18 mouse cellular contexts compared by ENCODE assay signal in the genomic region with DNA sequence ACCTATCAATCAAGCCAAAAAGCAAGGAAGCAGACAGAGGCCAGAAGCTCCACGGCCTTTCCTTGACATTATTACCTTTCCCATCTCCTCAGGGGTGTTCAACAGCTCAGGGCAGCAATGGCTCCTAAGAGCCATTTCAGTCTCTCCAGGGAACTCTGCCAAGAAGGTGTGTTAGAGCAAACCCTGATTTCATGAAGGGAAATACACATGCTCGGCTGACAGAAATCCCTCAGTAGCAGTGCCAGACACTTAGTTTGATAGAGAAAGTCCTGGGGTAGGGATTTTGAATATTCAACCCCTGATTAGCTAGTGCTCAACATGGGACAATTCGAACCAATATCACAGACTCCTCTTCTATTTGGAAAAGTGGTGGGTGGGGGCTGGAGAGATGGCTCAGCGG. TPM values are rescaled to one million over a fixed set of nuclear protein-coding genes. Genes with fewer than 3 reads are reported as not detected.
DNase-seq lines count a peak whose midpoint lies in the region; ATAC-seq and TF ChIP-seq lines count a peak whose summit lies in the region.
"Had no signal": no experiment of that assay in that cellular context is flagged by ENCODE, and none has a peak within 500 bp of the region (broad histone marks: within the 10 kb centered on the region; RNA-seq: fewer than 3 reads in every experiment).

No protein-coding gene starts in this region.

- 0 out of 2 replicates have a peak overlapping the region, but pooled peaks have one; percentile 4 for H3K27ac ChIP-seq in heart, embryonic 15.5 days
- H3K27ac ChIP-seq in limb, embryonic 14.5 days (replicated peaks; ENCODE audit: low read depth, low read length) = 0 out of 2 replicates have a peak overlapping the region, but pooled peaks have one; percentile 16
- H3K27ac ChIP-seq in limb, embryonic 10.5 days = no peak overlapping the region
- H3K27ac ChIP-seq in midbrain, embryonic 15.5 days = 0 out of 2 replicates have a peak overlapping the region, but pooled peaks have one; percentile 16
- no peak overlapping the region for H3K27ac ChIP-seq in midbrain, embryonic 16.5 days (ENCODE audit: low read length)
- H3K27ac ChIP-seq in stomach, postnatal 0 days (replicated peaks) = 0 out of 2 replicates have a peak overlapping the region, but pooled peaks have one; percentile 30
- H3K27ac ChIP-seq: embryonic facial prominence, embryonic 10.5 days; forebrain, embryonic 12.5 days; heart, adult 2 months; hindbrain, embryonic 12.5 days; kidney, postnatal 0 days; limb, embryonic 12.5 days had no signal

- TF ChIP-seq POLR2A in limb, embryonic 14.5 days (IDR thresholded peaks at IDR 0.05; ENCODE audit: borderline replicate concordance, extremely low read depth, insufficient read depth, insufficient read length) = no peak

- no peak for TF ChIP-seq EP300 in stomach, postnatal 0 days (optimal IDR thresholded peaks at IDR 0.05)

- no peaks in the 10 kb centered on the region for H3K27me3 ChIP-seq in heart, embryonic 15.5 days
- H3K27me3 ChIP-seq in limb, embryonic 14.5 days (ENCODE audit: control insufficient read depth, insufficient read depth, low read length) = no peaks in the 10 kb centered on the region
- H3K27me3 ChIP-seq in limb, embryonic 10.5 days (ENCODE audit: low read depth, poor library complexity, severe bottlenecking) = no peaks in the 10 kb centered on the region
- H3K27me3 ChIP-seq in midbrain, embryonic 15.5 days (replicated peaks) = no peaks in the 10 kb centered on the region
- no peaks in the 10 kb centered on the region for H3K27me3 ChIP-seq in midbrain, embryonic 16.5 days (ENCODE audit: control insufficient read depth, insufficient read depth, low read depth, low read length)
- no peaks in the 10 kb centered on the region for H3K27me3 ChIP-seq in stomach, postnatal 0 days (ENCODE audit: control insufficient read depth, insufficient read depth, low read length)
- H3K27me3 ChIP-seq: forebrain, embryonic 12.5 days; hindbrain, embryonic 12.5 days; limb, embryonic 12.5 days had no signal

- intact Hi-C loops in heart, postnatal 10 days (cut with DNase I) = no loop called here

- peaks cover 80% of the 10 kb centered on the region for H3K4me1 ChIP-seq in heart, embryonic 15.5 days (replicated peaks)
- H3K4me1 ChIP-seq in limb, embryonic 14.5 days (ENCODE audit: control insufficient read depth, insufficient read depth, low read length) = peaks cover 5% of the 10 kb centered on the region; the same call in 1 of the 2 replicates
- H3K4me1 ChIP-seq in limb, embryonic 10.5 days = peaks cover 64% of the 10 kb centered on the region
- peaks cover 65% of the 10 kb centered on the region for H3K4me1 ChIP-seq in midbrain, embryonic 15.5 days
- H3K4me1 ChIP-seq in midbrain, embryonic 16.5 days (ENCODE audit: control insufficient read depth, insufficient read depth, low read length) = peaks cover 41% of the 10 kb centered on the region
- H3K4me1 ChIP-seq in stomach, postnatal 0 days (replicated peaks; ENCODE audit: control insufficient read depth, insufficient read depth) = peaks cover 17% of the 10 kb centered on the region

- DNase-seq in heart, postnatal 10 days = no peak
- DNase-seq in limb, embryonic 14.5 days (ENCODE audit: low spot score) = no peak
- no peak for DNase-seq in limb, embryonic 10.5 days (ENCODE audit: low spot score)
- DNase-seq in stomach, postnatal 0 days (ENCODE audit: low spot score) = no peak
- DNase-seq in testis, postnatal 10 days (ENCODE audit: low spot score) = no peak
- DNase-seq: cerebellum, adult 8-10 months; gastrocnemius, postnatal 10 days; heart, adult 2 months; thymus, adult 18-20 months had no signal

- no peak overlapping the region for H3K9ac ChIP-seq in heart, embryonic 15.5 days
- no peak overlapping the region for H3K9ac ChIP-seq in limb, embryonic 14.5 days (ENCODE audit: low read depth, low read length, severe bottlenecking)
- no peak overlapping the region for H3K9ac ChIP-seq in midbrain, embryonic 15.5 days
- no peak overlapping the region for H3K9ac ChIP-seq in midbrain, embryonic 16.5 days (ENCODE audit: low read depth, low read length)
- no peak overlapping the region for H3K9ac ChIP-seq in stomach, postnatal 0 days (ENCODE audit: low read length)
- H3K9ac ChIP-seq: forebrain, embryonic 12.5 days; hindbrain, embryonic 12.5 days; limb, embryonic 12.5 days had no signal

- H3K9me3 ChIP-seq in heart, embryonic 15.5 days (replicated peaks) = no peaks in the 10 kb centered on the region
- H3K9me3 ChIP-seq in limb, embryonic 14.5 days (ENCODE audit: control insufficient read depth, low read length) = no peaks in the 10 kb centered on the region
- no peaks in the 10 kb centered on the region for H3K9me3 ChIP-seq in limb, embryonic 10.5 days (replicated peaks)
- no peaks in the 10 kb centered on the region for H3K9me3 ChIP-seq in midbrain, embryonic 15.5 days
- no peaks in the 10 kb centered on the region for H3K9me3 ChIP-seq in midbrain, embryonic 16.5 days (replicated peaks; ENCODE audit: control insufficient read depth, low read length, poor library complexity, severe bottlenecking)
- no peaks in the 10 kb centered on the region for H3K9me3 ChIP-seq in stomach, postnatal 0 days (ENCODE audit: control insufficient read depth, low read length)
- H3K9me3 ChIP-seq: embryonic facial prominence, embryonic 10.5 days; forebrain, embryonic 12.5 days; hindbrain, embryonic 12.5 days; limb, embryonic 12.5 days had no signal

- no peaks in the 10 kb centered on the region for H3K36me3 ChIP-seq in heart, embryonic 15.5 days
- peaks cover 19% of the 10 kb centered on the region for H3K36me3 ChIP-seq in limb, embryonic 14.5 days (ENCODE audit: control insufficient read depth, insufficient read depth, low read length)
- peaks cover 33% of the 10 kb centered on the region for H3K36me3 ChIP-seq in limb, embryonic 10.5 days
- H3K36me3 ChIP-seq in midbrain, embryonic 15.5 days (replicated peaks) = no peaks in the 10 kb centered on the region
- H3K36me3 ChIP-seq in midbrain, embryonic 16.5 days (ENCODE audit: control insufficient read depth, insufficient read depth, low read length) = peaks cover 4% of the 10 kb centered on the region; the same call in 1 of the 2 replicates
- 0 out of 2 replicates have a peak, but pooled peaks cover 8% of the 10 kb centered on the region for H3K36me3 ChIP-seq in stomach, postnatal 0 days (ENCODE audit: control insufficient read depth, insufficient read depth, low read length)

- no peak for TF ChIP-seq CTCF in stomach, postnatal 0 days (IDR thresholded peaks at IDR 0.05; ENCODE audit: low read depth)

- 49% methylated on average over 4 of the region's 4 CpGs for WGBS in heart, embryonic 15.5 days
- 68% methylated on average over 4 of the region's 4 CpGs for WGBS in limb, embryonic 14.5 days
- 78% methylated on average over 4 of the region's 4 CpGs for WGBS in limb, embryonic 10.5 days
- 78% methylated on average over 4 of the region's 4 CpGs for WGBS in midbrain, embryonic 15.5 days
- WGBS in midbrain, embryonic 16.5 days = 78% methylated on average over 4 of the region's 4 CpGs
- 62% methylated on average over 4 of the region's 4 CpGs for WGBS in stomach, postnatal 0 days

- H3K4me2 ChIP-seq in heart, embryonic 15.5 days = no peak overlapping the region
- no peak overlapping the region for H3K4me2 ChIP-seq in limb, embryonic 14.5 days (replicated peaks; ENCODE audit: low read depth, low read length, severe bottlenecking)
- no peak overlapping the region for H3K4me2 ChIP-seq in midbrain, embryonic 15.5 days
- no peak overlapping the region for H3K4me2 ChIP-seq in midbrain, embryonic 16.5 days (ENCODE audit: low read length)
- no peak overlapping the region for H3K4me2 ChIP-seq in stomach, postnatal 0 days (replicated peaks; ENCODE audit: low read depth)
- H3K4me2 ChIP-seq: forebrain, embryonic 12.5 days; hindbrain, embryonic 12.5 days; limb, embryonic 12.5 days had no signal

- no peak for ATAC-seq in heart, embryonic 15.5 days (replicated peaks; ENCODE audit: insufficient number of reproducible peaks, insufficient read depth, low FRiP score, low read depth)
- no peak for ATAC-seq in limb, embryonic 14.5 days (ENCODE audit: low FRiP score, low read depth)
- no peak for ATAC-seq in midbrain, embryonic 15.5 days (replicated peaks)
- no peak for ATAC-seq in midbrain, embryonic 16.5 days
- ATAC-seq in stomach, postnatal 0 days (ENCODE audit: low FRiP score, low TSS enrichment) = no peak
- ATAC-seq: intestine, postnatal 0 days had no signal

- H3K4me3 ChIP-seq in heart, embryonic 15.5 days = no peak overlapping the region
- no peak overlapping the region for H3K4me3 ChIP-seq in limb, embryonic 14.5 days (replicated peaks; ENCODE audit: low read length)
- H3K4me3 ChIP-seq in limb, embryonic 10.5 days = no peak overlapping the region
- H3K4me3 ChIP-seq in midbrain, embryonic 15.5 days = no peak overlapping the region
- no peak overlapping the region for H3K4me3 ChIP-seq in midbrain, embryonic 16.5 days (ENCODE audit: low read depth, low read length)
- H3K4me3 ChIP-seq in stomach, postnatal 0 days (ENCODE audit: low read depth, low read length) = no peak overlapping the region
- H3K4me3 ChIP-seq: embryonic facial prominence, embryonic 10.5 days; forebrain, embryonic 12.5 days; heart, adult 2 months; hindbrain, embryonic 12.5 days; limb, embryonic 12.5 days had no signal

RNA-seq across cellular contexts. Expression of a gene that starts 36.3 kb away (rescaled TPM):
- 4.9 and 5.7 TPM in 2 replicates for polyA plus RNA-seq in heart, embryonic 15.5 days (2015; fragmentation: Nextera tagmentation; extraction: Ambion mirVana)
- 10 to 100 TPM; 34.4 to 36.7 TPM for total RNA-seq in heart, postnatal 10 days (2021)
- polyA plus RNA-seq in limb, embryonic 14.5 days (2012; rRNA removed) = 20.3 and 22.0 TPM in 2 replicates
- polyA plus RNA-seq in limb, embryonic 14.5 days (2014; fragmentation: Nextera tagmentation; extraction: Ambion mirVana) = 7.3 and 8.8 TPM in 2 replicates
- 7.5 and 7.6 TPM in 2 replicates for polyA plus RNA-seq in limb, embryonic 10.5 days (2016; fragmentation: Nextera tagmentation; extraction: Ambion mirVana)
- polyA plus RNA-seq in midbrain, embryonic 15.5 days (2015; fragmentation: Nextera tagmentation; extraction: Ambion mirVana) = 8.7 and 9.1 TPM in 2 replicates
- 6.6 and 6.8 TPM in 2 replicates for polyA plus RNA-seq in midbrain, embryonic 16.5 days (2015; fragmentation: Nextera tagmentation; extraction: Ambion mirVana)
- polyA plus RNA-seq in stomach, postnatal 0 days (2015; fragmentation: Nextera tagmentation; extraction: Ambion mirVana) = 2.4 and 2.7 TPM in 2 replicates

Comparison
In these comparisons a context has a peak if more than half of its experiments do, and no peak if none do; other contexts are left out.
1. H3K27ac ChIP-seq: peak in heart, embryonic 15.5 days (single experiment), limb, embryonic 14.5 days (single experiment), midbrain, embryonic 15.5 days (single experiment) and stomach, postnatal 0 days (single experiment); none in limb, embryonic 10.5 days (single experiment) and midbrain, embryonic 16.5 days (single experiment).